Mouse (Mus musculus) liver, adult (tissue): ENCODE measurements around the gene Papss1.

Experiments
- GATA4 ChIP-seq: IDR thresholded peaks from 2 replicates; pipeline ENCODE4 v1.6.1; 2014; ENCODE audit warnings: mild to moderate bottlenecking, low read length; ENCODE audit not compliant: insufficient replicate concordance

Gene Papss1

GRCm38 (mm10) chr3:131566281-131566680, 1.7 kb downstream of the Papss1 start:
- no peak for TF ChIP-seq GATA4

- no peak for TF ChIP-seq GATA4
Measured at GRCm38 (mm10) chr3:131570506-131570905, 5.9 kb downstream of the Papss1 start.

- TF ChIP-seq GATA4, result no peak
Measured at GRCm38 (mm10) chr3:131573555-131573954, 9.0 kb downstream of the Papss1 start.

- TF ChIP-seq GATA4, result no peak
Measured at GRCm38 (mm10) chr3:131578434-131579104, 14.0 kb downstream of the Papss1 start.

GRCm38 (mm10) chr3:131580040-131580439, 15.5 kb downstream of the Papss1 start:
- no peak for TF ChIP-seq GATA4

- no peak for TF ChIP-seq GATA4
Measured at GRCm38 (mm10) chr3:131581096-131581495, 16.5 kb downstream of the Papss1 start.

GRCm38 (mm10) chr3:131586818-131587217, 22.2 kb downstream of the Papss1 start:
- TF ChIP-seq GATA4, result no peak

GRCm38 (mm10) chr3:131587959-131588358, 23.4 kb downstream of the Papss1 start:
- TF ChIP-seq GATA4, result no peak

GRCm38 (mm10) chr3:131593143-131593798, 28.7 kb downstream of the Papss1 start:
- no peak for TF ChIP-seq GATA4

GRCm38 (mm10) chr3:131594361-131594760, 29.8 kb downstream of the Papss1 start:
- TF ChIP-seq GATA4, result no peak

GRCm38 (mm10) chr3:131595546-131596245, 31.1 kb downstream of the Papss1 start:
- TF ChIP-seq GATA4, result no peak

GRCm38 (mm10) chr3:131600726-131601125, 36.2 kb downstream of the Papss1 start:
- no peak for TF ChIP-seq GATA4

GRCm38 (mm10) chr3:131601366-131601765, 36.8 kb downstream of the Papss1 start:
- no peak for TF ChIP-seq GATA4

- no peak for TF ChIP-seq GATA4
Measured at GRCm38 (mm10) chr3:131602995-131603414, 38.4 kb downstream of the Papss1 start.

GRCm38 (mm10) chr3:131608112-131608511, 43.5 kb downstream of the Papss1 start:
- TF ChIP-seq GATA4, result no peak

- no peak for TF ChIP-seq GATA4
Measured at GRCm38 (mm10) chr3:131609651-131610050, 45.1 kb downstream of the Papss1 start.
